Mouse (Mus musculus) kidney, embryonic 16.5 days (tissue): ENCODE results near the gene Thtpa. TPM values are rescaled to one million over a fixed set of nuclear protein-coding genes. Genes with fewer than 3 reads are reported as not detected.

ENCODE experiments used
- polyA plus RNA-seq: library from polyadenylated mRNA; unstranded; fragments of >200 nt; fragmentation: Nextera tagmentation; extraction: Ambion mirVana; gene quantifications from 2 replicates; pipeline ENCODE4 v1.2.1, GENCODE M21; 2015

The Thtpa gene
- polyA plus RNA-seq, 1 experiment from 2014 or later: 28.9 TPM

Other genes starting within 250 kb of the Thtpa start
- gene Homez, start 223.8 kb upstream of the Thtpa start, polyA plus RNA-seq: 18.0 and 19.9 TPM in 2 replicates
- gene Ppp1r3e, start 217.2 kb upstream of the Thtpa start, polyA plus RNA-seq: 1.6 and 1.7 TPM in 2 replicates
- 5.0 and 5.1 TPM in 2 replicates for gene Bcl2l2, start 211.4 kb upstream of the Thtpa start, polyA plus RNA-seq
- 0.16 and 0.45 TPM in 2 replicates for gene Gm20521, start 211.3 kb upstream of the Thtpa start, polyA plus RNA-seq
- 135 and 141 TPM in 2 replicates for gene Pabpn1, start 202.3 kb upstream of the Thtpa start, polyA plus RNA-seq
- gene Slc22a17, start 181.7 kb upstream of the Thtpa start, polyA plus RNA-seq: 45.9 and 55.1 TPM in 2 replicates
- 30.0 and 33.0 TPM in 2 replicates for gene Efs, start 168.7 kb upstream of the Thtpa start, polyA plus RNA-seq
- 0.17 TPM in 1 of 2 replicates, not detected in the other for gene Il25, start 162.1 kb upstream of the Thtpa start, polyA plus RNA-seq
- 1.5 and 2.1 TPM in 2 replicates for gene Cmtm5, start 158.5 kb upstream of the Thtpa start, polyA plus RNA-seq
- gene Myh6, start 127.9 kb upstream of the Thtpa start, polyA plus RNA-seq: 1.1 and 1.4 TPM in 2 replicates
- gene Gm17428, start 117.9 kb upstream of the Thtpa start, polyA plus RNA-seq: not detected in 2 replicates
- gene Myh7, start 100.2 kb upstream of the Thtpa start, polyA plus RNA-seq: 2.4 and 5.0 TPM in 2 replicates
- 87.0 and 88.8 TPM in 2 replicates for gene Ngdn, start 79.3 kb upstream of the Thtpa start, polyA plus RNA-seq
- gene Zfhx2, start 2.5 kb upstream of the Thtpa start, polyA plus RNA-seq: 4.3 and 6.0 TPM in 2 replicates
- gene Ap1g2, start 11.8 kb downstream of the Thtpa start, polyA plus RNA-seq: 23.2 and 23.3 TPM in 2 replicates
- 0.45 and 0.51 TPM in 2 replicates for gene Jph4, start 22.2 kb downstream of the Thtpa start, polyA plus RNA-seq
- gene Dhrs2, start 127.2 kb downstream of the Thtpa start, polyA plus RNA-seq: 0.29 and 0.42 TPM in 2 replicates